Mouse (Mus musculus) layer of hippocampus, adult 8-10 months (tissue): ENCODE measurements at regions not wholly inside any gene's neighbourhood (a gene's known extent, or its start where the extent isn't known, plus 50 kb on each side); places are given as distances from the start of the nearest gene placed in this dataset.
"Not testable (repeated sequence)": the region's sequence is repeated elsewhere in the genome, so short reads cannot be mapped to it uniquely, and the experiment has no call there.

Source experiments
- DNase-seq, 2 experiments: peaks; one replicate each; pipeline ENCODE4 v3.0.0; 2022; ENCODE audit warnings: low spot score in 2 of 2

- no peak for DNase-seq
Measured at GRCm38 (mm10) chr1:43305349-43306278, 108.8 kb upstream of the Fhl2 start.

- DNase-seq = no peak
Measured at GRCm38 (mm10) chr1:43310711-43311695, 114.2 kb upstream of the Fhl2 start.

- not testable (repeated sequence) for DNase-seq
Measured at GRCm38 (mm10) chr1:43316331-43316730, 119.5 kb upstream of the Fhl2 start.

- peak; percentile 39 to 62 for DNase-seq
Measured at GRCm38 (mm10) chr1:43317076-43317871, 120.5 kb upstream of the Fhl2 start.

- DNase-seq = not testable (repeated sequence)
Measured at GRCm38 (mm10) chr1:43333488-43333887, 110.9 kb upstream of the Nck2 start.

GRCm38 (mm10) chr1:43337168-43337784 lies 107.1 kb upstream of the Nck2 start:
- no peak for DNase-seq

- no peak for DNase-seq
Measured at GRCm38 (mm10) chr1:43338096-43338915, 106.1 kb upstream of the Nck2 start.

- no peak for DNase-seq
Measured at GRCm38 (mm10) chr1:43342848-43343247, 101.5 kb upstream of the Nck2 start.

GRCm38 (mm10) chr1:43343410-43343809 lies 101.0 kb upstream of the Nck2 start:
- DNase-seq = no peak

- no peak for DNase-seq
Measured at GRCm38 (mm10) chr1:43344001-43344400, 100.4 kb upstream of the Nck2 start.

GRCm38 (mm10) chr1:43347152-43347551 lies 97.2 kb upstream of the Nck2 start:
- no peak for DNase-seq

GRCm38 (mm10) chr1:43349966-43350365 lies 94.4 kb upstream of the Nck2 start:
- no peak for DNase-seq

GRCm38 (mm10) chr1:43358191-43358590 lies 86.2 kb upstream of the Nck2 start:
- peak; percentile 48 to 65 for DNase-seq

- DNase-seq = no peak
Measured at GRCm38 (mm10) chr1:43359662-43360061, 84.7 kb upstream of the Nck2 start.

- no peak for DNase-seq
Measured at GRCm38 (mm10) chr1:43360291-43360690, 84.1 kb upstream of the Nck2 start.

- DNase-seq = no peak
Measured at GRCm38 (mm10) chr1:43360741-43361140, 83.6 kb upstream of the Nck2 start.

- DNase-seq = no peak
Measured at GRCm38 (mm10) chr1:43361455-43361863, 82.9 kb upstream of the Nck2 start.

GRCm38 (mm10) chr1:43362136-43362535 lies 82.2 kb upstream of the Nck2 start:
- DNase-seq = no peak

GRCm38 (mm10) chr1:43363178-43363577 lies 81.2 kb upstream of the Nck2 start:
- DNase-seq = no peak

GRCm38 (mm10) chr1:43366433-43366832 lies 77.9 kb upstream of the Nck2 start:
- no peak for DNase-seq
